Mouse (Mus musculus): ENCODE results near the gene Riiad1.

DNA sequence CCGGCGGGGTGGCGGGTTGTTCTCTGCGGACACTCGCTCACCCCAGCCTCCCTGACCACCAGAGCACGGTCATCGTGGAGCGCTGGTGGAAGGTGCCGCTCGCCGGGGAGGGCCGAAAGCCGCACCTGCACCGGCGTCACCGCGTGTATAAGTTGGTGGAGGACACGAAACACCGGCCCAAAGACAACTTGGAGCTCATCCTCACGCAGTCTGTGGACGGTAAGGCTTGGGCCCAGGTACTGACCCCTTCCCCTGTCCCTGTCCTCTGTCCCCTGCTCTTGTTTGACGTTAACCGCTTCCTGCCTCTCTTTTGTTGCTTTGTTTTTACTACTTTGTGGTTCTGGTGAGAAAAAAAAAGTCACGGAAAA lies 36.6 kb downstream of the Riiad1 start, which contains the start of gene Oaz3:
- no peak for TF ChIP-seq POLR2A (IDR thresholded peaks at IDR 0.05; ENCODE audit: insufficient read depth, low read depth, low read length)
- TF ChIP-seq CTCF (IDR thresholded peaks at IDR 0.05; ENCODE audit: insufficient read depth, low read depth, low read length) = no peak

Measured in olfactory bulb, adult 2 months (tissue).